Mouse (Mus musculus) CH12.LX (cell line): ENCODE measurements at regions not wholly inside any gene's neighbourhood (a gene's known extent, or its start where the extent isn't known, plus 50 kb on each side); places are given as distances from the start of the nearest gene placed in this dataset.

Experiments
- DNase-seq: peaks from one replicate; pipeline ENCODE4 v3.0.0-alpha.2; 2013; ENCODE audit errors: extremely low read depth
- H3K27ac ChIP-seq: 2 replicates; pipeline ENCODE4 v1.5.1; 2012; ENCODE audit warnings: low read depth, mild to moderate bottlenecking, control low read depth, moderate library complexity; ENCODE audit not compliant: insufficient read depth
- H3K27me3 ChIP-seq: replicated peaks from 2 replicates; pipeline ENCODE3; 2012; ENCODE audit warnings: inconsistent platforms
- H3K36me3 ChIP-seq, 2 experiments: replicated peaks in 1 of 2; 2 replicates each; pipeline versions ENCODE3 to v1.6.1; 2012; ENCODE audit warnings: inconsistent platforms in 1 of 2, low read length in 1 of 2, mild to moderate bottlenecking in 1 of 2, mixed read lengths in 1 of 2, moderate library complexity in 1 of 2; ENCODE audit not compliant: control insufficient read depth in 1 of 2, insufficient read depth in 1 of 2
- H3K4me1 ChIP-seq, 2 experiments: 2 replicates each; pipeline ENCODE4 v1.6.1; 2012; ENCODE audit warnings: inconsistent platforms in 1 of 2, moderate library complexity in 1 of 2; ENCODE audit not compliant: insufficient read depth in 2 of 2, control insufficient read depth in 1 of 2
- H3K4me2 ChIP-seq: 2 replicates; pipeline ENCODE4 v1.6.1; 2012; ENCODE audit warnings: low read depth, mild to moderate bottlenecking, control low read depth; ENCODE audit not compliant: poor library complexity, insufficient read depth, severe bottlenecking
- H3K4me3 ChIP-seq, 3 experiments: fragments of 150-350 bp in 1 of 3; sonication (generic) in 1 of 3; replicated peaks in 1 of 3; 2 replicates each; pipeline versions ENCODE3 to v1.5.1; 2011 to 2012; ENCODE audit warnings: low read depth in 2 of 3, low read length in 2 of 3, mild to moderate bottlenecking in 2 of 3, moderate library complexity in 2 of 3, control low read depth in 1 of 3, improper control_type of control experiment in 1 of 3, inconsistent platforms in 1 of 3, mixed read lengths in 1 of 3; ENCODE audit not compliant: poor library complexity in 1 of 3
- H3K79me2 ChIP-seq: replicated peaks from 2 replicates; pipeline ENCODE4 v1.6.1; 2012; ENCODE audit warnings: mild to moderate bottlenecking, moderate library complexity; ENCODE audit not compliant: control insufficient read depth, poor library complexity, insufficient read depth, severe bottlenecking; ENCODE audit errors: extremely low read depth
- H3K9ac ChIP-seq: 2 replicates; pipeline ENCODE4 v1.6.1; 2012; ENCODE audit warnings: low read depth, mild to moderate bottlenecking, control low read depth, moderate library complexity; ENCODE audit not compliant: insufficient read depth
- H3K9me3 ChIP-seq: replicated peaks from 2 replicates; pipeline ENCODE3; 2012; ENCODE audit warnings: low read length, inconsistent platforms, mixed read lengths
- CHD1 ChIP-seq: IDR thresholded peaks from 2 replicates; pipeline ENCODE4 v1.6.1; 2012; ENCODE audit warnings: low read depth, low read length, improper control_type of control experiment, inconsistent platforms
- CTCF ChIP-seq, 2 experiments: IDR thresholded peaks in 1 of 2; conservative IDR thresholded peaks in 1 of 2; 2 replicates each; pipeline ENCODE4 v1.5.1; 2011 to 2012; ENCODE audit warnings: low read depth in 2 of 2, low read length in 2 of 2, improper control_type of control experiment in 1 of 2, inconsistent platforms in 1 of 2, mild to moderate bottlenecking in 1 of 2, moderate library complexity in 1 of 2
- ELF1 ChIP-seq: IDR thresholded peaks from 2 replicates; pipeline ENCODE4 v1.6.1; 2014; ENCODE audit warnings: low read depth, mild to moderate bottlenecking, inconsistent platforms, low read length, improper control_type of control experiment
- ETS1 ChIP-seq: conservative IDR thresholded peaks from 2 replicates; pipeline ENCODE4 v1.6.1; 2012; ENCODE audit warnings: low read depth, mild to moderate bottlenecking, inconsistent platforms, low read length, improper control_type of control experiment, moderate library complexity
- JUN ChIP-seq: IDR thresholded peaks from 2 replicates; pipeline ENCODE4 v1.6.1; 2011; ENCODE audit warnings: low read depth, mild to moderate bottlenecking, low read length, improper control_type of control experiment, moderate library complexity; ENCODE audit not compliant: insufficient read depth
- JUND ChIP-seq: conservative IDR thresholded peaks from 2 replicates; pipeline ENCODE4 v1.6.1; 2011; ENCODE audit warnings: low read depth, low read length, improper control_type of control experiment
- MAFK ChIP-seq: IDR thresholded peaks from 2 replicates; pipeline ENCODE4 v1.6.1; 2011; ENCODE audit warnings: low read length, improper control_type of control experiment; ENCODE audit not compliant: insufficient replicate concordance
- MAZ ChIP-seq: IDR thresholded peaks from 2 replicates; pipeline ENCODE4 v1.6.1; 2012; ENCODE audit warnings: low read depth, mild to moderate bottlenecking, inconsistent platforms, low read length, improper control_type of control experiment, moderate library complexity
- NRF1 ChIP-seq: IDR thresholded peaks from 2 replicates; pipeline ENCODE4 v1.6.1; 2014; ENCODE audit warnings: low read depth, mild to moderate bottlenecking, inconsistent platforms, low read length, improper control_type of control experiment, moderate library complexity
- PAX5 ChIP-seq: IDR thresholded peaks from 2 replicates; pipeline ENCODE4 v1.6.1; 2012; ENCODE audit warnings: low read length, inconsistent platforms, mixed read lengths
- SMC3 ChIP-seq: IDR thresholded peaks from 2 replicates; pipeline ENCODE4 v1.6.1; 2011; ENCODE audit warnings: low read depth, low read length, improper control_type of control experiment
- TBP ChIP-seq: conservative IDR thresholded peaks from 2 replicates; pipeline ENCODE4 v1.6.1; 2011; ENCODE audit warnings: low read depth, low read length, improper control_type of control experiment
- ZKSCAN1 ChIP-seq: IDR thresholded peaks from 2 replicates; pipeline ENCODE4 v1.6.1; 2012; ENCODE audit warnings: low read depth, inconsistent platforms, low read length, improper control_type of control experiment, borderline replicate concordance
- ZNF384 ChIP-seq: IDR thresholded peaks from 2 replicates; pipeline ENCODE4 v1.6.1; 2012; ENCODE audit warnings: low read depth, low read length, improper control_type of control experiment, inconsistent platforms
- dilution Hi-C: fragments of 300-500 bp; cut with MboI; formaldehyde crosslinking; loops from 2 replicates; pipeline ENCODE4 v1.14.3; 2020; ENCODE audit warnings: low sequenced_read_pairs; ENCODE audit not compliant: extremely low pct_unique_long_range_greater_than_20kb, extremely low pct_ligation_motif_present
- in situ Hi-C: fragments of 300-500 bp; cut with MboI; formaldehyde crosslinking; loops from 3 replicates; pipeline ENCODE4 v1.14.3; 2019; ENCODE audit warnings: low sequenced_read_pairs, low pct_ligation_motif_present, low pct_unique_long_range_greater_than_20kb, mixed read lengths

GRCm38 (mm10) chr1:42362438-42362837, 333.1 kb upstream of the Pou3f3 start:
- Histone ChIP-seq H3K27ac (no peak overlapping the region), H3K27me3 (no peaks in the 10 kb centered on the region), H3K36me3 (no peaks in the 10 kb centered on the region), H3K4me2 (no peak overlapping the region), H3K9ac (no peak overlapping the region), H3K79me2 (no peaks in the 10 kb centered on the region), H3K9me3 (peaks cover 55% of the 10 kb centered on the region), H3K4me1 (no peaks in the 10 kb centered on the region), H3K4me3 (no peak overlapping the region)
- DNase-seq = no peak
- TF ChIP-seq NRF1 (no peak), ZKSCAN1 (no peak), CHD1 (no peak), ETS1 (no peak)
- dilution Hi-C loops (no loop called here), in situ Hi-C loops (no loop called here)

GRCm38 (mm10) chr1:42365648-42366324, 329.8 kb upstream of the Pou3f3 start:
- dilution Hi-C loops (no loop called here), in situ Hi-C loops (no loop called here)
- Histone ChIP-seq H3K4me3 (no peak overlapping the region), H3K79me2 (no peaks in the 10 kb centered on the region), H3K27me3 (no peaks in the 10 kb centered on the region), H3K9me3 (peaks cover 66% of the 10 kb centered on the region), H3K36me3 (no peaks in the 10 kb centered on the region), H3K4me1 (no peaks in the 10 kb centered on the region), H3K27ac (no peak overlapping the region), H3K9ac (no peak overlapping the region), H3K4me2 (no peak overlapping the region)
- no peak for TF ChIP-seq ELF1
- TF ChIP-seq JUND = no peak
- no peak for TF ChIP-seq MAFK
- no peak for TF ChIP-seq PAX5
- no peak for TF ChIP-seq SMC3
- DNase-seq = no peak

GRCm38 (mm10) chr1:42387919-42388684, 307.5 kb upstream of the Pou3f3 start:
- dilution Hi-C loops = no loop called here
- Histone ChIP-seq H3K4me1 (no peaks in the 10 kb centered on the region), H3K79me2 (no peaks in the 10 kb centered on the region), H3K36me3 (no peaks in the 10 kb centered on the region), H3K27ac (no peak overlapping the region), H3K4me2 (no peak overlapping the region), H3K9ac (no peak overlapping the region), H3K4me3 (no peak overlapping the region), H3K27me3 (no peaks in the 10 kb centered on the region), H3K9me3 (peaks cover 51% of the 10 kb centered on the region)
- no peak for DNase-seq
- in situ Hi-C loops = no loop called here
- TF ChIP-seq MAZ (no peak), ZNF384 (no peak), CTCF (conservative IDR thresholded peaks at IDR 0.05 in 1 of 2, IDR thresholded peaks at IDR 0.05 in 1 of 2; ENCODE audit: low read depth in 2 of 2, low read length in 2 of 2) (no peak), TBP (no peak), JUN (no peak)
